Mouse (Mus musculus) CD8-positive naive resting alpha-beta T cell, adult 57 days (primary cell): ENCODE data around the gene Vmn1r11. TPM values are rescaled to one million over a fixed set of nuclear protein-coding genes. Genes with fewer than 3 reads are reported as not detected.

Source experiments
- total RNA-seq: library from RNA; stranded (reverse); gene quantifications from one replicate; pipeline ENCODE4 v1.2.4, GENCODE M21; 2023

Gene Vmn1r11
- not detected for total RNA-seq

DNA sequence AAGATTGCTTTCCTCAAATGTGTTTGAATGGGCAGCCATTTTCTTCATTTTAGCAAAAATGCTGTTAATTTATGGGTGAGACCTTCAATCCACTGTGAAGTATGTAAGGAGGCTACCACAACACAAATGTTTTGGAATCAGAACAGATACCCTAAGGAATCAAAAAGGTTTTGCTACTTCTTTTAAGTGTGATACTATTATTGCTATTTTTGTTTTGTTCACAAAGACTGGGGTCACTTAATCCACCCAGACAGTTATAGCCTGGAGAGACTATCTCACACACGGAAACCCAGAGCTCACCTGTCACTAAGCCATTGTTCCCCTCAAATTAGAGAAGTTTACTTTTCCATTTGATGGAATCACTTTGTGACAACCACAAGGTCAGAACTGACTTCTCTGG, at the start of gene Vmn1r11:
Gene Vmn1r11 (plus strand): TSS at position 301 of the 400 bp plus-strand sequence.

GRCm38 (mm10) chr6:57109154-57109553, 24.1 kb upstream of the Vmn1r11 start, which contains the start of gene Vmn1r10:
Vmn1r10 (plus strand) TSS chr6:57109454.

GRCm38 (mm10) chr6:57156619-57157018, 23.4 kb downstream of the Vmn1r11 start, which contains the start of gene Vmn1r12:
Vmn1r12 (plus strand) TSS chr6:57156919.

Other genes with a start within 250 kb of the Vmn1r11 start
- gene Nt5c3, start 209.5 kb upstream of the Vmn1r11 start, total RNA-seq = 51.7 TPM
- gene Vmn1r4, start 209.4 kb upstream of the Vmn1r11 start, total RNA-seq = 0.24 TPM
- not detected for gene Vmn1r5, start 163.2 kb upstream of the Vmn1r11 start, total RNA-seq
- gene Vmn1r6, start 136.2 kb upstream of the Vmn1r11 start, total RNA-seq = not detected
- gene Vmn1r7, start 108.1 kb upstream of the Vmn1r11 start, total RNA-seq = not detected
- gene Vmn1r8, start 101.2 kb upstream of the Vmn1r11 start, total RNA-seq = not detected
- not detected for gene Vmn1r9, start 66.7 kb upstream of the Vmn1r11 start, total RNA-seq
- gene Vmn1r10, start 24.0 kb upstream of the Vmn1r11 start, total RNA-seq = not detected
- gene Vmn1r12, start 23.5 kb downstream of the Vmn1r11 start, total RNA-seq = 0.06 TPM
- not detected for gene Vmn1r13, start 69.8 kb downstream of the Vmn1r11 start, total RNA-seq
- gene Vmn1r14, start 98.2 kb downstream of the Vmn1r11 start, total RNA-seq = not detected
- gene Vmn1r15, start 124.5 kb downstream of the Vmn1r11 start, total RNA-seq = not detected
- not detected for gene Vmn1r16, start 196.0 kb downstream of the Vmn1r11 start, total RNA-seq
- not detected for gene Vmn1r17, start 230.3 kb downstream of the Vmn1r11 start, total RNA-seq